Mouse (Mus musculus) layer of hippocampus, postnatal 10 days (tissue): ENCODE measurements at regions not wholly inside any gene's neighbourhood (a gene's known extent, or its start where the extent isn't known, plus 50 kb on each side); places are given as distances from the start of the nearest gene placed in this dataset.

Experiments
- DNase-seq, 2 experiments: peaks; one replicate each; pipeline ENCODE4 v3.0.0; 2021; ENCODE audit warnings: low spot score in 2 of 2

GRCm38 (mm10) chr1:144317560-144317959 lies 68.5 kb upstream of the Rgs1 start:
- no peak for DNase-seq

- DNase-seq, result no peak
Observed at GRCm38 (mm10) chr1:144316251-144316650, 67.2 kb upstream of the Rgs1 start.

- DNase-seq, result no peak
Observed at GRCm38 (mm10) chr1:144314382-144314781, 65.3 kb upstream of the Rgs1 start.

DNA sequence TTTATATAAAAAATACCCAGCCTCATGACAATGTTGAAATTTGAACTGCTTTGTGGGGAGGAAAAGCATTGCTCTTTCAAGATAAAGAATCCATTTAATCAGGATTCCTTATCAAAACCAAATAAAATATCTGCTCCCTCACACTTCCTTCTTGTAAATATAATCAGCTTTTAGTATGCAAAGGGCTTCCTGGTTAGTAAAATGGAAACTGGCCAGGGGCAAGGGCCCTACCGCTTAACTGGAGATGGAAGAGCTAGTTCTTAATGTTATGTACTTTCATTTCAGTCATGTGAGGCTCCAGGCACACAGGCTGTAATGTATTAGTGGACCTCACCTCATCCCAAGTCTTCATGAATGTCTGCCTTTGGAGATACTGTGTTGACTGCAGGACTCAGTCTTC lies 64.3 kb upstream of the Rgs1 start:
- no peak for DNase-seq

DNA sequence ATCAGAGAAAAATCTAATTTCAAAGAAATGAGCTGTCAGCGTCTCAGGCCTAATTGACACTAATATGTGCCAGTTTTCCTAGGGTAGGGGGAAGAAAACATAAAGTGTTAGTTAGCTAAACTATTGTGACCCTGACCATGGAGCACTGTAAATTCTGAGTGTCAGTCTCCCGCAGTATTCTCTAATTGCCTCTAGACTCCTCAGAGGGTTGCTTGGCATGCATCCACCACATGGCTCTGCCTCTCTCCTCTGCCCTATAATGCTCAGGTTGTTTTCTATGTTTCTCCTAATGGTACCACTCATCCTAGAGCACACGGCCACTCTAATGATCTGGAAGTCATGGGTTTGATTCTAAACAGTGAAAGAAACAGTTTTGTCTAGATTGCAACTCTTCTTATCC lies 60.9 kb upstream of the Rgs1 start:
- DNase-seq, result no peak

DNA sequence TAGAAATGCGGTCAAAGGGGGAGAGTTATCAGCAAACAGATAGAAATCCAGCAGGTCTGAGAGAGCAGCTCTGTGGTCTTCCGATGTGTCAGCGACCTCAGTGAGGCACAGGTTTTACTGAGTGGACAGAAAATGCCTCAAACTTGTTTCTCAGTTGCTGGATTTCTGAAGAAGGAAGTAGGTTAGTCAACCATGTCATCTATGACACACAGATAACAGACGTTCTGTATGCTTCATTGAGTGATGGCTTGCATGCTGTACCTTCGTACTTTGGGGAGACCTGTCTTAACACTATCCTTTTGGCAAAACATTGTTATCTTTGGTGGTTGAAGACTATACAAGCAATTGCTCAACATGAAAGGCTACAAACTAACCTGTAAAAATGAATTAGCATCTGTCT lies 59.3 kb upstream of the Rgs1 start:
- no peak for DNase-seq

DNA sequence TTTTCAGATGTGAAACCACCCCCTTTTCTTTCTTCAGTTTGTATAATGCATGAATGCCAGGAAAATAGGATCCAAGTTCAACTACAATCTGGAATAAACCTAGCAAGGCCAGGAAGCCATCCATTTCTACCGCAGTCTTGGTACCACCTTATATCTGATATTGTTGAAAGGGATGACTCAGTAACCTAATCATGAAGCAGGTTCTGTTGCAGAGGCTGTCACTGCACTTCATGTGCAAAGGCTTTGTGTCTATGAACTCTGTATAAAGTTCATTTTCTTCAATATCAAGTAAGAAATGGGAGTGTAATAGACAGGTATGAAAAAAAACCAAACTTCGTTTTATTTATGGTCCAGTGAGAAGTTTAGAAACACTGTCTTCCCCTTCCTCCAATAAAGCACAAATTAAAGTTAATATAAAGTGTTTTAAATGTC lies 58.8 kb upstream of the Rgs1 start:
- DNase-seq, result no peak

DNA sequence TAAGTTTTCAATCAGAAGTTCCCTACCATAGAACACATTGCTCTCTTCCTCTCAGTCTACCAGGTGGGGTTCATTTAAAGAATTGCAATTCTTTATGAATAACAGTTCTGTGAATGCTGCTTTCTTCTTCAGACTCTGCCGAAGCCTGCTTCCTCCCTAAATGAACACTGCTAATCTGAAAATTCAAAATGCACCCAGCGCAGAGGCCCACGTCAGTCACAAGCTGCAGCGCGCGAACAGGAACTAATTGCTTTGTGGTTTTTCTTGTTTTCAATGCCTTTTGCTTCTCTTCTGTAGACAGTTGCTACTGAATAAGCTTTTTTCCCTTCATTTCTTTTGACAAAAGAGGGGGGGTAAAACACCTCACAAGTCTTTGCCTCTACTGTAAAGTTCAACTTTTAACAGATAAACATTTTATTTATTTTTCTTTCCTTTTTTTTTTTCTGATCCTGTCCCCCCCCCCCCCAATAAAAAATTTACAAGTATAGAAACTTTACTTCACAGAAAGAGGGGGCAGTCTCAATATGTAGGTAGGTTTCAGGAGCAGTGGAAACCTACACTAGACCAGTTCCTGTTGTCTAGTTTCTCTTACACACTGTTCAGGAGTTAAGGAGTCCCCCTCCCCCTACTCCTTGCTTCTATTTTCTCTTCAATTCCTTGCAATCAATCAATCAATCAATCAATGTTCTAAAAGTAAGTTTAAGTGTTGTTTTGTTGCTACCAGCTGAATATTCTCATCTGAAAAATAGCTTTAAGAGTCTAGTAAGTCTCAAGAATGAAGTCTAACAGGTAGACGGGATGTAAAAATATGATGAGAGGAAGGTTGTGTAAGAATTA lies 58.2 kb upstream of the Rgs1 start:
- DNase-seq, result no peak

DNA sequence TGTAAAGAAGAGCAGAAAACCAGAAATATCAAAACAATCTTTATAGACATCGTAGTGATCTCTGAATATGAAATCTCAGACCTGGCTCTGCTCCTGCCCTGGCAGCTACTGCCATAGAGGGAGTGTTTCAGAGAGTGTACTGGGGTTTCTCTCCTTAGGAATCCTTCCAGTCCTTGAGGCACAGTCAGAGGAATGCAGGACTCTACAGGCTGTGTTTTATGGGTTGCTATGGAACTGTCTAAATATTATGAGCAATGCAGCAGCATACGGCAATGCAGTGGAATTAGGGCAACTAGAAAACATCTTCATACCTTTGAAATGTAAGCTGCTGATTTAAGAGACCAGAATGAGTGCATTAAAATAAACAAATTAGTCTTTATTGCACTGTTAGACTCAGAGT lies 57.2 kb upstream of the Rgs1 start:
- no peak for DNase-seq

- no peak for DNase-seq
Observed at GRCm38 (mm10) chr1:144300670-144301069, 51.6 kb upstream of the Rgs1 start.
